Mouse (Mus musculus) adrenal gland, postnatal 14 days (tissue): ENCODE data around the gene Zfp84. TPM values are rescaled to one million over a fixed set of nuclear protein-coding genes. Genes with fewer than 3 reads are reported as not detected.
"Not testable (repeated sequence)": the region's sequence is repeated elsewhere in the genome, so short reads cannot be mapped to it uniquely, and the experiment has no call there.

Experiments
- DNase-seq: peaks from one replicate; pipeline ENCODE4 v3.0.0; 2021; ENCODE audit warnings: mixed read lengths
- long read RNA-seq, 2 experiments: library from polyadenylated mRNA; stranded (forward); transcript quantifications; one replicate each; pipeline ENCODE4 v2.0.0; 2021
- total RNA-seq: library from RNA; stranded (reverse); gene quantifications from 2 replicates; pipeline ENCODE4 v1.2.3, GENCODE M21; 2021

Zfp84 gene
- total RNA-seq, result 14.6 and 15.4 TPM in 2 replicates
- long read RNA-seq, experiment 1, full-length matches to known transcripts, result 9 of 9 reads
- long read RNA-seq, experiment 1, partial matches to known transcripts, result 0 of 9 reads
- long read RNA-seq, experiment 1, other reads (novel, unspliced or antisense), result 0 of 9 reads
- long read RNA-seq, experiment 2, full-length matches to known transcripts, result 7 of 8 reads
- long read RNA-seq, experiment 2, partial matches to known transcripts, result 0 of 8 reads
- long read RNA-seq, experiment 2, other reads (novel, unspliced or antisense), result 1 of 8 reads

DNA sequence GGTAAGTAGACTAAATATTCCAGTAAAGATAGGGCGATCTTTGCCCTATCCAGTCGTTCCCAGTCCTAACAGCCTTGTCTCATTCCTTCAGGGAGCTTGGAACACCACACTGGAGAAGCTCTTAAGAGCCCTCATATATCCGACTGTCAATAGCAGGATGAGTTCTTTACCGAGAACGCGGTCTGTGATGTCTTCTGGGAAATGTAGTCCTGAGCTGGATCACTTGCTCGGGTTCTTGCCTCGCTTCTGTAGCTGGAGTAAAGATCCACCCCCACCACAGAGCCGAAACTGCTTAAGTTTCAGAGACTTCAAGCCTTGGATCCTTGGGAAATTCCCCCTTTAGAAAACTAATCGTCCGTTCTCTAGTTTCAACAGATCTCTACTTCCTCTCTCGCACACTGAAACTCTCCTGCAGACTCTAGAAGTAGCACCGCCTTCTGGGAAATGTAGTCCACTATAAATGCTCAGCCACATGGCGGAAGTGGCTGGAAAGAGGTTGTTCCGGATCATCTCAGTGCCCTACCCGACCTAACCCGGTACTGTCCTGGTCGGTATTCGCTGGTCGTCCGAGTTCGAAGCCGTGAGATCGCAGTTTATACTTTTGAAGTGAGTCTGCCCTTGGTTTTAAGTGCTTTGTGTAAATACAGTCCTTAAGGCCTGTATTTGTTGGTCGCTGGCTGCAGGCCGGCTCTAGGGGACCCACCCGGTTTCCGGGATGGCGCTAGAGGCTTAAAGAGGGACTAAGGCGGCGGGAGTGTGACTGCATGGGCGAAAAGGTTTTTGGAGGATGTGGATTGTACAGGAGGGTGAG lies at the start of gene Zfp84:
Gene Zfp84, plus strand, starts transcription at position 463 of the 811 bp plus-strand sequence.
- peak; percentile 89 for DNase-seq

DNA sequence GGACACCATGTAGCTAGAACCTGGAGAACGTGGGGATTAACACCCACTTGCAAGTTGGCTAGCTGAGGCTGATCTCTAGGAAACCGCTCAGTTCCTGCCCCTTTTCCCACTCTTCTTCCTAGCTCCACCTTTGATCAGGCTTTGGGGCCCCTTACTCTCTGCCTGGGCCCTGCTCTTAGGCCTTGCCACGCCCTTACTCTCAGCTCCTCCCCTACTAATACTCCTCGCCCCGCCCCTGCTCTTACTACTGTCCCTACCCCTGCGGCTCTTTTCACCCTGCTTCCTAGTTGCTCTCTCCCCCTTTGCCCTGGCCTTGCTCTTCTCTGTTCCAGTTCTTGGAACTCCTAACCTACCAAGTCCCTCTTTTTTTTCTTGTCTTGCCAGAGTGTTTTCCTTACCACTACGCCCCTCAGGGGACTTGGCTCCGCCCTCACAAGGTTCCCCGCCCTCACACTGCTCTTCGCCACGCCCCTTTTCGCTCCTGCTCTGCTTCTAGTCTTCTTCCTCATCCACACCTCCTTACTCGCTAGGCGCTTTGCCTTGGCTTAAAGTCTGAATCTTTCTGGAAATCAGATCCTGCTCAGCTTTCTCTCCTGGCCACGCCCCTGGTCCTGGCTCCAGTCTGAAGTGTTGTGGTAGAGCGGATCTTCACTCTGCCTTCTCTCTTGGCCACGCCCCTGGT lies 42.8 kb upstream of the Zfp84 start:
- not testable (repeated sequence) for DNase-seq

DNA sequence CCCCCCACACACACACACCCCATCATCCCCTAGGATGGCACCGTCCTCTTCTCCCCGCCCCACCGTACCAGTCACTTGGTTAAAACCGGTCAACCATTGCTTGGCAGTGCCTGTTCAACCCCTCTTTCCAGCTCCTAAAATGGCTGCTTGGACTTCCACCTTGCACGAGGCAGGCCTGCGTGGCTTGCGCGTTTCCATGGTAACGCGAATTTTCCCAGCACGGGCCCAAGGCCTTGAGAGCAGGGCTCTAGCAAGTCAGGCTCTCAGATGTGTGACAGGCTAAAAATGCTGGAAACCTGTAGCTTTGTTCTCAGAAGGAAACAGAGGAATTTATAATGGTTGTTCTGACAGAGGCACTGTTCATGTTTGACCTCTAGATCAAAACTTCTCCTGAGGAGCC lies 41.5 kb upstream of the Zfp84 start, which contains the start of gene Catsperg2:
Gene Catsperg2, minus strand, starts transcription at position 173 of the 400 bp plus-strand sequence.
- DNase-seq, result not testable (repeated sequence)

DNA sequence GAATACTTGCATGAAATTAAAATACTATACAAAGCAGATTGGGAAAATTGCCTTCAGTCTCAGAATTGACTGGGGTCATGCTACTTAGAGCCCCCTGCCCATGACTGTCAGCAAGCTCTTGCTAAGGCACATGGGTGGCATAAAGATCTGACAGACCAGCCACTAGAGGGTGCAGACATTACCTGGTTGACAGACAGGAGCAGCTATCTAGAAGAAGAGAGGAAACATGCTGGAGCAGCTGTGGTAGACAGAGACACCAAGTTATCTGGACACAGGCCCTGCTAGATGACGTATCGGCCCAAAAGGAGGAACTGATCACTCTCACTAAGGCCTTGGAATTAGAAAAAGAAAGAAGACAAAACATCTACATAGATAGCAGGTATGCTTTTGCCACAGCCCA lies 40.3 kb upstream of the Zfp84 start:
- no peak for DNase-seq

DNA sequence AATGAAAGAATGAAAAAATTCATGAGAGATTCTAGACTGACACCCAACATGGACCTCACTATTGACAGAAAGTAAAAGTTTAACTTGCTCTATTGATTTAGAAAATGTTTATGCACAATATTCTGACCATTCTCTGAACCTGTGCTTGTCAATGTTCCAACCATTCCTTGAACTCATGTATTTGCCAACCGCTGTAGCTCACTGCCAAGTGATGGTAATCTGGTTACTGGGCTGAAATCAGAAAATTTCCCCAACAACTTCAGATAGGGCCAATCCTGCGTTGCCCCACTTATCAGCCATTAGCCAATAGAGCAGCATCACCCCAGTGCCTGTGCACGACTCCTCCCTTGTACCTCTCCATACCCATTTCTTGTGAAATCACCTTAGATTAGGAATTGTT lies 26.1 kb upstream of the Zfp84 start:
- no peak for DNase-seq

DNA sequence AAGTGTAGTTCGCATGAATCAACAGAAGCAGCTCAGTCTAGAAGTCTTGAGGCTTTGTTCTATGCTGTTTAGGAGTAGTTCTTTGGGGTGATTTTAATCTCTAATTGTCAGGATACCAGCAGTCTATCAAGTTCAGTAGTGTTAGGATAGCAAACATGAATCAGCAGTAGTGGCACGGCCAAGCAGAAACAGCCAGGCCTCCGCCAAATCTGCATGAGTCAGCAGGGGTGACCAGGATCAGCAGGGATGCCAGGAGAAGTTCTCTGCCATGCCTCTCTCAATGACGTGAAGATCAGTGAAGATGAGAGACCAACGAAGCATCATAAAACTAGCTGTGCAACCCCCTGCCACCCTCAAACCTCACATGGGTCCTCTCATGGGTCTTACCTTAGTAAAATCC lies 7.9 kb upstream of the Zfp84 start:
- no peak for DNase-seq

DNA sequence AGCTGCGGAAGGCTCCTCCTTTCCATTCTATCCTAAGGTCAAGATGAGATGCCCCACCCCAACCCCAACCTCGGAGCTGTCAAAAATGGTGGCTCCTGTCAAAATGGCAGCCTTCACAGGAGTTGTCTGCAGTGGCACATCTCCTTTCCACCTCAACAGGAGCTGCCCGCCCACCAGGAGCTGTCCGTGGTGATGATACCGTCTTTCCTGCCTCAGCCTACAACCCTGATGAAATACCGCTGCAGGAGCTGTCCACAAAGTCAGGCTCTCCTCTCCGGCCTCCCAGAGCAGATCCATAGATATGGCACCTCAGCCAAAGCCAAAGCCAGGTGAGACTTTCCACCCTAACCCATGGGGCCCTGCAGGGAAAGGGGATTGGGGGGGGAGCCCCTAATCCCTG lies 3.6 kb upstream of the Zfp84 start:
- DNase-seq, result no peak

DNA sequence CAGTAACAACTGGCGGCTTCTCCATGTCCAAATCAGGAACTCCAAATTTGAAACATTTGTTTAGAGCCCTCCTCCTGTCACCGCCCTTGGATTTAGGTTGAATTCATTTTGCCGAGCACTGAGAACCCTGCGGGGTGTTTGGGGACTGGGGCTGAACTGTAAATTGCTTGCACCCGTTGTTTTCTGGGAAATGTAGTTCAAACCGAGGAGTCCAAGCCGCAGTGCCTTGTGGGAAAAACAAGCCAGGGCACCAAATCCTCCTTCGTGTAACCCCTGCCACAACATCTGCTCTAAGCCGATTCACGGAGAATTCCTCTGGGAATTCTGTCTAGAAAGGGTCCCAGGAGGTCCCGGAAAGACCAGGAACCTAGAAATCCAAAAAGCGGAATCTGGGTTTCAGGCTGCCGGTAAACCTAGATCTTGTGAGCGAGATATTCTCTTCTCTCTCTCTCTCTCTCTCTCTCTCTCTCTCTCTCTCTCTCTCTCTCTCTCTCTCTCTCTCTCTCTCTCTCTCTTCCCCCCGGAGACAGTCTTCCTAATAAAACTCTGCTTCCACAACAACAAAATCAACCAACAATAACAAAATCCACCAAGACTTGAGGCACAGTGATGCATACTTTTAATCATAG lies 1.2 kb upstream of the Zfp84 start:
- DNase-seq, result peak; percentile 84

DNA sequence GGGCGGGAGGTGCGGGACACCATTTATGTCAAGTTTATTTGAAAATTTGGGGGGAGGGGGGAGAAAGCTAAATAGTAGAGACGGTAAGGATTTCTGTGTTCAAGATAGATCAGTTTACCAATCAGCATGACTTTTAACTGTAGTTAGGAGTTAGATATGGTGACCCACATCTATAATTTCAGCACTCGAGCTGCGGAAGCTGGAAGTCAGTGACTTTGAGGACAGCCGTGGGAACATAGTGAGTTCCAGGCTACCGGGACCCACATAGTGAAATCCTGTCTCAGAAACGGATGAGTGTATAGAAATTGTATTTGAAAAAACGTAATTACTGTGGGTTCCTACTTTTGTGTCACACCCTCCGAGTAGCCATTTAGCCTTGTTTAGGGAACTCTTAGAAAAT lies 628 bp downstream of the Zfp84 start:
- no peak for DNase-seq

DNA sequence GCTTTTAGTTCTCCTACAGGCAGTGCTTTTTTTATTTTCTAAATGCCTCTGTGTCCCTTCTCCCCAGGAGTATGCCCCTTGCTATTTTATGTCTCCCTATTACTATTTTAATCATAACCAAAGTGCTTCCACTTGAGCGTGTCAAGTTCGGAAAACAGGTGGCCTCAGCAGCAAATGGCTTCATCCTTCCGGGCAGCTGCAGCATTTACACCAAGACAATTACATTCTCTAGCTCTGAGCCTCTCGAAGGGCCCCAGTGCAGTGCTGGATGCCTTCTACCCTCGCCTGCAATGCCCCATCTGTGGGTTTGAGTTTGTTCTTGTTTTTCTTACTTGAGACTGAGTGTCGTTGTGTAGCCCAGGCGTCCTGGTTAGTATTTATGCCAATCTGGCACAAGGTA lies 5.2 kb downstream of the Zfp84 start:
- DNase-seq, result no peak

DNA sequence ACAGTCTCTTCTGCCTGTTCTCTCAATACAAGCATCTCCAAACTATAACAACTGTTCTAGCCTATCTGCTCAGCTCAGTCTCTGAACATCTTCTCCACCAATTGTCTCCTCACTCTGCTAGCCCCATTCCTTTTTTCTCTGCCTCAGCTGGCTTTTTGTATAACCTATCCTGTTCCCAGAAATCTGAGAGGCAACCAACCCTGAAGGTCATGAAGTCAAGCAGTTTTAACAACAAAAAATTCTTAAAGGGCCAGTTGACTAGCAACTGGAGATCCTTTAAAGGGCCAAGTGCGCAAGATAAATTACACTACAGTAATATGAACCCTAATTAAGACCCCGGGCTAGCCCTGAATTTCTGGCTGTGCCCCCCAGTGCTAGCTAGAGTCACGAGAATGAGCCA lies 6.0 kb downstream of the Zfp84 start:
- no peak for DNase-seq

DNA sequence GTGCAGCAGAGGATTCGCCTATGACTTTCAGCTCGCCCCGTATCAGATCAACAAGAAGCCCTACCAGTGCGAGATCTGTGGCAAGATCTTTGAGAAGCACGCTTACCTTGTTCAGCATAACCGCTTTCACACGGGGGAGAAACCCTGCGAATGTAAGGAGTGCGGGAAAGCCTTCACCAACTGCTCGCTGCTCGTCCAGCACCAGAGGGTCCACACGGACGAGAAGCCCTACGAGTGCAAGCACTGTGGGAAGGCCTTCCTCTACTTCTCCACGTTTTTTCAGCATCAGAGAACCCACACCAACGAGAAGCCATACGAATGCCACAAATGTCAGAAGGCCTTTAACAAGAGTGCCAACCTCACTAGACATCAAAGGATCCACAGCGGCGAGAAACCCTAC lies 8.2 kb downstream of the Zfp84 start:
- DNase-seq, result no peak

DNA sequence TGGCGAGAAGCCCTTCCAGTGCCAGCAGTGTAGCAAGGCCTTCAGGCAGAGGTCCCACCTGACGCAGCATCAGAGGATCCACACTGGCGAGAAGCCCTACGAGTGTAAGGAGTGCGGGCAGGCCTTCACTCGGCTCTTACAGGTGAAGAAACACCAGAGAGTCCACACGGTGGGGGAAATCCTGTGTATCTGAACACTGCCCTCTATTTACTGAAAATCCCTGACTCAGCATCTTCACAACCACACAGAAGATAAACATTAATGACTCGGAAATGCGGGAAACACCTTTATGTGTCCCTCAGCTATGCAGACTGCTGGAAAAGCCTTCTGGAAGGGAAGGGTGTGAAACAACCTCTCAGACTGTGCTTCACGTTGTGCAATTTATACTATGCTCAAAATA lies 9.0 kb downstream of the Zfp84 start:
- no peak for DNase-seq

DNA sequence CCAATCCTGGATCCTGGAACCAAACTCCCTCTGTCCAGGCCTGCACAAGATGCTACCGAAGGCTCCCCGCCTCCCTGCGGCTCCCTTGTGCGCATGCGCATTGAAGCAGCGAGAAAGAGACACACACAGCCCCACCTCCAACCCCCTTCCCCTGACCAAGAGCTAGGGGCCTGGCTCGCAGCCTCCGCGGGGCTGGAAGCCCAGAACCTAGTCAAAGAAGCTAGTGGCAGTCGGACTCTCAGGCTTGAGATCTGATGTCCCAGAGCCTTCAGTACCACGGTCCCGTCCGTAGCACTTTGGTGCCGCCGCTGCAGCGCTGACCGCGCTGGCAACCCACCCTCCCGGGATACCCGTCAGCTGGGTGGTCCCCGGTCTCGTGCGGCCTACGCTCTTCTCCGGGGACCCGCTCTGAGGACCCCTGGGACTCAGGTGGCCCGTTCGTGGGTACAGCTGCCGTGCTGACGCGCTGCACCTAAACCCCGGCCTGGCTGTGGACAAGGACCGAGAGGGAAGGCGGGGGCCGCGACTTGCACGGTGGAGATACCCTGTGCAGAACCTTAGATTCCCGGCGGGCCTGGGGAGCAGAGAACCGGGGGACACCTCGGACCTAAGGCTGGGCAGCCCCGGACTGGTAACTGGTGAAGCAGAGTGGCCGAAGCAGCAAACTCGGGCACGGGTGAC lies 15.7 kb downstream of the Zfp84 start, which contains the start of gene Zfp30:
Gene Zfp30, plus strand, starts transcription at position 128 of the 681 bp plus-strand sequence.
- DNase-seq, result peak; percentile 91

DNA sequence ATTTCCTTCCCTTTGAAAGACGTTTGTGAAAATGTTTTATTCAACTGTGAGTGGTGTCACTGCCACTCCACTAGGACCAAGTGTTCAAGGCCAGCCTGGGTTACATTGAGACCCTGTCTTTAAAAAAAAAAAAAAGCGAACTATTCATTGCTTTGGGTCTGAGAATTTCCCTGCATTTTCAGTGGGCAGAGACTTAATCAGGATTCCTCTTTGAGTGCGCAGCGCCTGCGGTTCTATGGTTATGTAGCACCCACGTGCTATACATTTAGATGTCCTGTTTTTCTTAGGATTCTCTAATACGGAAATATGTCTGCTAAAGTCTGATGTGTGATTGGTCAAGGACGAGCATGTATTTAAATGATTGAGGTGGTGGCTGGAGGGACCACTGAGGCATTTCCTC lies 16.7 kb downstream of the Zfp84 start:
- no peak for DNase-seq

DNA sequence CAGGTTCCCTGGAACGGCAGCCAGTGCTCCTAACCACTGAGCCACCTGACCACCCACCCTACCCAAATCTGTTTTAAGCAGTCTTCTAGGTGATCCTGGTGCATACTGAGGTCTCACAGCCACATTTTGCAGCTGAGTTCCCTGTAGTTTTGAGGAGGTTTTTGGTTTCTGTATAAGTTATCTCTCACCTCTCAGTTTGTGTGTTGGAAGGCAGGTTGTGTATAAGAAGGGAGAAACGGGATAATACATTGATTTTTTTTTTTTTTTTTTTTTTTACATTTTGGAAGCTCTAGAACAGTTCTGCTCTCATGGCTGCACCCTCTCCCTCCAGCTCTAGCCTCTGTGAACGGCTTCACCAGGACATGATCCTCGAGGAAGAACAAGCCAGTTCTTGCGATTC lies 17.5 kb downstream of the Zfp84 start:
- no peak for DNase-seq

DNA sequence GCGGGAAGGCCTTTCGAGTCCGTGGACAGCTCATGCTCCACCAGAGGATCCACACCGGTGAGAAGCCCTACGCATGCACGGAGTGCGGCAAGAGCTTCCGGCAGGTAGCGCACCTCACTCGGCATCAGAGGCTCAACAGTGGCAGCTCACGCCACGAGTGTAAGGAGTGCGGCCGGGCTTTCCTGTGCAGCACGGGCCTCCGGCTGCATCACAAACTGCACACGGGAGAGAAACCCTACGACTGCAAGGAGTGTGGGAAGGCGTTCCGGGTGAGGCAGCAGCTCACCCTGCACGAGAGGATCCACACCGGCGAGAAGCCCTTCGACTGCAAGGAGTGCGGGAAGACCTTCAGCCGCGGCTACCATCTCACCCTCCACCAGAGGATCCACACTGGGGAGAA lies 24.6 kb downstream of the Zfp84 start:
- no peak for DNase-seq

DNA sequence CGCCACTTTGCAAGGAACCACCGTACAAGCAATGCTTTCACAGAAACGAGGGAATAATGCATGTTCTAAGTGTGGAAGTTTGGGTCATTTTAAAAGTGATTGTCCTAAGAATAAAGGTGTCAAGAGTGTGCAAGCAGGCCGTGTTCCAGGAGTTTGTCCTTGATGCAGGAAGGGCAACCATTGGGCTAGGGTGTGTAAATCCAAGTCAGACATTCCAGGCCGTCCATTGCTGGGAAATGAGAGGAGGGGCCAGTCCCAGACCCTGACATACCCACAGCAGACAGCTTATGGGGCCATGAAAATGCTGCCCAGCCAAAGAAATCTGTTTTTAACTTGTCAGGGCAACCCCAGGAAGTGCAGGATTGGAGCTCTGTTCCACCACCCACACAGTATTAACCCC lies 38.7 kb downstream of the Zfp84 start:
- no peak for DNase-seq

DNA sequence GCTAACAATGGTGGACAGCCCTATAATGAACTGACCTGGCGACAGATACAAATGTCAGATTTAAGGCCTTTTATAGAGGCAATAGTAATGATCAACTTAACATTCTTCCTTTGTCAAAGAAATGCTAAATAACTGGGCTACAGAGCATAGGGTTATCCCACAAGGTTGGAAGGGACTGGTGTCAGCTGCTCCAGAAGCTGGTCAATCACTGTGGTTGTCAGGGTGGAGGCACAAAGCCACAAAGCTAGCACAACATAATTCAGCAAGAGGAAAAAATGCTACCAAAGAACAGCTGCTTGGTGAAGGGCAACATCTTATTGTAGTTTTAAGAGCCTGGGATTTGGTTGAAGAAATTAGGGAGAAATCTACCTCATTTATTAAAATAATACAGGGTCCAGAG lies 43.9 kb downstream of the Zfp84 start:
- DNase-seq, result no peak

DNA sequence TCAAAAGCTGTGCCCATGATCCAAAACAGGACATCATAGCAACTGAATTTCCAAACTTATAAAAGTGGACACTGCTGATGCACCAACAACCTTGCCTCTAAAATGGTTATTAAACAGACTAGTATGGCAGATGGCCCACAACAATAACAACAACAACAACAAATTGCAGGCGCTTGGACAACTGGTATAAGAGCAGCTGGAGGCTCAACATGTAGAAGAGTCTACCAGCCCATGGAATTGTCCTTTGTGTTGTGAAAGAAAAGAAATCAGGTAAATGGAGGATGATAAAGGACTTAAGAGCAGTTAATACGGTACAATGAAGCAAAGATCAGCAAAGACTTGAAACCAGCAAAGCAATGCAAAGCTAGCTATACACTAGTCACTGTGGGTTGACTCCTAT lies 46.0 kb downstream of the Zfp84 start:
- DNase-seq, result no peak

DNA sequence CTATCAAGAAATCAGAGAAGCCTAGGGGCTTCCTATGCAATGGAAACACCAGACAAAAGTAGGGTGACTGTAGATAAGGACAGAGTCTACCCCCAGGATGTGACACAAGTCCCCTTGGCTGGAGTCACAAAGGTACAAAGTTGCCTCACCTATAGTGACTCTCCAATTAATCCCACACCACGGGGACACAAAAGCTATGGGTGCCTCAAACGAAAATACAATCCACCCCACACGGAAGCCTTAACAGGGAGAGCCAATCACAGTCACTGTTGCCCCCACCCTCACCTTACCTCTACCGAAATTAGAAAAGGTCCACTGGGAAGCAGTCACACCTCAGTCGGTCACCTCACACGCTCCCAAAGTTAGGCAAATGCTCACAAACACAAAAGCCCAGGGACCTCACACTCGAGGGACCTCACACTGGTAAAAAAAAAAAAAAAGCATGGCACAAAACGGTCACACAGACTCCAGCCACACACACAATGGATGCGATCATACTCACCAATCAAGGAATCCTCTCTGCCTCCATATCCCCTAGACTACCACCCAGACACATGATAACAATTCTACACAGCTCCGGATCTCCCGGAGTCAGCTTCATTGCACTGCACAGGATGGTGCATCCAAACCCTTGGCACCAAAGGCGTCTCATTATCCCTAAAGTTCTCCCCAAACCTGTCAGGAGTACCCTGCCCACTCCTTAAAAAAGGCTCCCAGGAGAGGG lies 46.9 kb downstream of the Zfp84 start:
- DNase-seq, result no peak
